Mouse (Mus musculus) activated CD4-positive, CD25-positive, alpha-beta regulatory T cell, adult 4 months (primary cell): ENCODE results near the gene Hist1h3d. TPM values are rescaled to one million over a fixed set of nuclear protein-coding genes. Genes with fewer than 3 reads are reported as not detected.
"Not testable (repeated sequence)": the region's sequence is repeated elsewhere in the genome, so short reads cannot be mapped to it uniquely, and the experiment has no call there.

ENCODE experiments used
- ATAC-seq: one replicate; pipeline ENCODE4 v1.8.0; 2017
- polyA plus RNA-seq, 2 experiments: library from polyadenylated mRNA; unstranded; fragments of 100-300 nt; shearing (Covaris generic); gene quantifications; one replicate each; pipeline ENCODE4 v1.2.1; 2017

Hist1h3d gene
- polyA plus RNA-seq, 2 experiments from 2014 or later: not detected

GRCm38 (mm10) chr13:23542225-23542980 is 33.2 kb upstream of the Hist1h3d start:
- not testable (repeated sequence) for ATAC-seq

- ATAC-seq: peak; percentile 91
These were observed 32.5 kb upstream of the Hist1h3d start, which contains the start of gene Hist1h2bh for GRCm38 (mm10) chr13:23542999-23543607. Gene Hist1h2bh, minus strand, starts transcription at chr13:23543392.

- ATAC-seq: peak; percentile 79
These were observed 31.4 kb upstream of the Hist1h3d start, which contains the start of gene Hist1h3f for GRCm38 (mm10) chr13:23543965-23544786. Gene Hist1h3f, plus strand, starts transcription at chr13:23544052.

- ATAC-seq: peak; percentile 4
These were observed 30.8 kb upstream of the Hist1h3d start for GRCm38 (mm10) chr13:23544787-23545120.

GRCm38 (mm10) chr13:23546694-23547093 is 28.9 kb upstream of the Hist1h3d start:
- ATAC-seq: no peak

GRCm38 (mm10) chr13:23550761-23551145 is 24.8 kb upstream of the Hist1h3d start:
- ATAC-seq: no peak

GRCm38 (mm10) chr13:23551146-23551834 is 24.3 kb upstream of the Hist1h3d start, which contains the start of gene Hist1h4f:
Gene Hist1h4f, minus strand, starts transcription at chr13:23551648.
- peak; percentile 66 for ATAC-seq

GRCm38 (mm10) chr13:23551931-23552914 is 23.3 kb upstream of the Hist1h3d start:
- ATAC-seq: no peak

GRCm38 (mm10) chr13:23552962-23553361 is 22.6 kb upstream of the Hist1h3d start, which contains the start of gene Hist1h1d:
Gene Hist1h1d, plus strand, starts transcription at chr13:23553262.
- no peak for ATAC-seq

GRCm38 (mm10) chr13:23554393-23554792 is 21.2 kb upstream of the Hist1h3d start:
- no peak for ATAC-seq

- ATAC-seq: peak; percentile 62
These were observed 20.4 kb upstream of the Hist1h3d start for GRCm38 (mm10) chr13:23554925-23555838.

GRCm38 (mm10) chr13:23555839-23556416 is 19.6 kb upstream of the Hist1h3d start:
- peak; percentile 66 for ATAC-seq

- ATAC-seq: no peak
These were observed 18.7 kb upstream of the Hist1h3d start for GRCm38 (mm10) chr13:23556906-23557305.

- ATAC-seq: not testable (repeated sequence)
These were observed 14.9 kb upstream of the Hist1h3d start for GRCm38 (mm10) chr13:23560699-23561098.

- not testable (repeated sequence) for ATAC-seq
These were observed 14.1 kb upstream of the Hist1h3d start for GRCm38 (mm10) chr13:23561531-23561882.

GRCm38 (mm10) chr13:23561883-23562659 is 13.5 kb upstream of the Hist1h3d start, which contains the start of gene Hist1h3e:
Gene Hist1h3e, minus strand, starts transcription at chr13:23562369.
- ATAC-seq: peak; percentile 97

- ATAC-seq: no peak
These were observed 12.7 kb upstream of the Hist1h3d start for GRCm38 (mm10) chr13:23562699-23563462.

GRCm38 (mm10) chr13:23564482-23564881 is 11.1 kb upstream of the Hist1h3d start:
- no peak for ATAC-seq
